Mouse (Mus musculus) embryonic facial prominence, embryonic 12.5 days (tissue): ENCODE data around the gene Ccdc170. TPM values are rescaled to one million over a fixed set of nuclear protein-coding genes. Genes with fewer than 3 reads are reported as not detected.
A peak's percentile ranks its signal among the peaks of the same experiment; 100 is the strongest.
"Not testable (repeated sequence)": the region's sequence is repeated elsewhere in the genome, so short reads cannot be mapped to it uniquely, and the experiment has no call there.

Source experiments
- ATAC-seq: fragments of 200-750 bp; cut with Nextera tagmentation; 2 replicates; pipeline ENCODE4 v1.8.0; 2017; ENCODE audit not compliant: insufficient number of reproducible peaks, insufficient read depth, low FRiP score, low TSS enrichment
- H3K27ac ChIP-seq: fragments of 300-500 bp; sonication (generic); 2 replicates; pipeline ENCODE4 v1.5.1; 2016; ENCODE audit warnings: mild to moderate bottlenecking
- H3K27me3 ChIP-seq: fragments of 300-500 bp; sonication (generic); 2 replicates; pipeline ENCODE4 v1.6.1; 2016; ENCODE audit warnings: mild to moderate bottlenecking, moderate library complexity
- H3K36me3 ChIP-seq: fragments of 300-500 bp; sonication (generic); 2 replicates; pipeline ENCODE4 v1.6.1; 2016; ENCODE audit warnings: mild to moderate bottlenecking
- H3K4me1 ChIP-seq: fragments of 300-500 bp; sonication (generic); 2 replicates; pipeline ENCODE4 v1.6.1; 2016
- H3K4me2 ChIP-seq: fragments of 300-500 bp; sonication (generic); replicated peaks from 2 replicates; pipeline ENCODE4 v1.6.1; 2016; ENCODE audit warnings: mild to moderate bottlenecking, moderate library complexity
- H3K4me3 ChIP-seq: fragments of 300-500 bp; sonication (generic); 2 replicates; pipeline ENCODE4 v1.5.1; 2016; ENCODE audit warnings: mild to moderate bottlenecking
- H3K9ac ChIP-seq: fragments of 300-500 bp; sonication (generic); 2 replicates; pipeline ENCODE4 v1.6.1; 2016; ENCODE audit warnings: mild to moderate bottlenecking, moderate library complexity
- H3K9me3 ChIP-seq: fragments of 300-500 bp; sonication (generic); 2 replicates; pipeline ENCODE4 v1.6.1; 2016; ENCODE audit warnings: mild to moderate bottlenecking, moderate library complexity
- WGBS: fragments of 180-500 bp; shearing (Covaris S2); methylation state at CpG from one replicate; pipeline ENCODE4 v1.1.7; 2016; 5-methylcytosine and 5-hydroxymethylcytosine counted together
- polyA plus RNA-seq: library from polyadenylated mRNA; unstranded; fragments of >200 nt; fragmentation: Nextera tagmentation; extraction: Ambion mirVana; gene quantifications from 2 replicates; pipeline ENCODE4 v1.2.1, GENCODE M21; 2016

The Ccdc170 gene
- 0.15 and 0.27 TPM in 2 replicates for polyA plus RNA-seq

- no peak within 1 kb of the TSS for H3K27ac ChIP-seq
- H3K4me2 ChIP-seq: no peak within 1 kb of the TSS
- H3K27me3 ChIP-seq: no peaks in the 10 kb centered on the region
- H3K9ac ChIP-seq: no peak within 1 kb of the TSS
- no peak for ATAC-seq
- 42% methylated on average over 11 of the region's 11 CpGs for WGBS
- no peaks in the 10 kb centered on the region for H3K4me1 ChIP-seq
- H3K4me3 ChIP-seq: no peak within 1 kb of the TSS
- no peaks in the 10 kb centered on the region for H3K36me3 ChIP-seq
- H3K9me3 ChIP-seq: no peaks in the 10 kb centered on the region
Observed at GRCm38 (mm10) chr10:4482355-4482754, at the start of gene Ccdc170. Gene Ccdc170 (plus strand): TSS chr10:4482502.

GRCm38 (mm10) chr10:4432996-4433755 is 49.1 kb upstream of the Ccdc170 start:
- Histone ChIP-seq H3K36me3 (peaks cover 12% of the 10 kb centered on the region; the same call in 1 of the 2 replicates), H3K9me3 (no peaks in the 10 kb centered on the region), H3K4me1 (peaks cover 8% of the 10 kb centered on the region; the same call in 1 of the 2 replicates), H3K4me2 (peak overlapping the region; percentile 60), H3K9ac (peak overlapping the region; percentile 61), H3K4me3 (peak overlapping the region; percentile 68), H3K27me3 (no peaks in the 10 kb centered on the region), H3K27ac (peak overlapping the region; percentile 85)
- no peak for ATAC-seq
- 10% methylated on average over 19 of the region's 19 CpGs for WGBS

GRCm38 (mm10) chr10:4433871-4434270 is 48.4 kb upstream of the Ccdc170 start:
- H3K4me2 ChIP-seq, ATAC-seq, H3K4me3 ChIP-seq: not testable (repeated sequence)

GRCm38 (mm10) chr10:4435416-4435815 is 46.9 kb upstream of the Ccdc170 start:
- Histone ChIP-seq H3K4me3 (no peak overlapping the region), H3K4me1 (peaks cover 8% of the 10 kb centered on the region; the same call in 1 of the 2 replicates), H3K9me3 (no peaks in the 10 kb centered on the region), H3K36me3 (peaks cover 28% of the 10 kb centered on the region), H3K4me2 (no peak overlapping the region), H3K27me3 (no peaks in the 10 kb centered on the region), H3K27ac (no peak overlapping the region), H3K9ac (no peak overlapping the region)
- ATAC-seq: no peak
- 87% methylated on average over 3 of the region's 3 CpGs for WGBS

More at GRCm38 (mm10) chr10:4433871-4434270, 48.4 kb upstream of the Ccdc170 start:
- H3K9me3 ChIP-seq, H3K4me1 ChIP-seq, H3K9ac ChIP-seq, H3K27ac ChIP-seq, H3K27me3 ChIP-seq: not testable (repeated sequence)
- peaks cover 15% of the 10 kb centered on the region; the same call in 1 of the 2 replicates for H3K36me3 ChIP-seq
- 81% methylated on average over 2 of the region's 2 CpGs for WGBS

- H3K9ac ChIP-seq: no peak overlapping the region
- no peak overlapping the region for H3K4me2 ChIP-seq
- no peaks in the 10 kb centered on the region for H3K9me3 ChIP-seq
- 81% methylated on average over 4 of the region's 4 CpGs for WGBS
- no peak for ATAC-seq
- H3K36me3 ChIP-seq: peaks cover 34% of the 10 kb centered on the region
- no peak overlapping the region for H3K4me3 ChIP-seq
- H3K27ac ChIP-seq: no peak overlapping the region
- no peaks in the 10 kb centered on the region for H3K4me1 ChIP-seq
- H3K27me3 ChIP-seq: no peaks in the 10 kb centered on the region
Observed at GRCm38 (mm10) chr10:4456409-4456808, 25.9 kb upstream of the Ccdc170 start.

- Histone ChIP-seq H3K9me3 (no peaks in the 10 kb centered on the region), H3K4me2 (no peak overlapping the region), H3K27ac (no peak overlapping the region), H3K27me3 (no peaks in the 10 kb centered on the region), H3K4me1 (peaks cover 3% of the 10 kb centered on the region; the same call in 1 of the 2 replicates), H3K4me3 (no peak overlapping the region), H3K9ac (no peak overlapping the region), H3K36me3 (peaks cover 3% of the 10 kb centered on the region; the same call in 1 of the 2 replicates)
- ATAC-seq: no peak
- 96% methylated on average over 2 of the region's 2 CpGs for WGBS
Observed at GRCm38 (mm10) chr10:4460201-4460600, 22.1 kb upstream of the Ccdc170 start.

GRCm38 (mm10) chr10:4465799-4466198 is 16.5 kb upstream of the Ccdc170 start:
- Histone ChIP-seq H3K9ac (no peak overlapping the region), H3K9me3 (no peaks in the 10 kb centered on the region)
- 71% methylated on average over 7 of the region's 7 CpGs for WGBS

GRCm38 (mm10) chr10:4469406-4469805 is 12.9 kb upstream of the Ccdc170 start:
- H3K27me3 ChIP-seq: no peaks in the 10 kb centered on the region
- peaks cover 2% of the 10 kb centered on the region; the same call in 1 of the 2 replicates for H3K4me1 ChIP-seq
- H3K36me3 ChIP-seq: no peaks in the 10 kb centered on the region
- 86% methylated on average over 3 of the region's 3 CpGs for WGBS
- H3K27ac ChIP-seq: no peak overlapping the region
- H3K9me3 ChIP-seq: no peaks in the 10 kb centered on the region
- H3K9ac ChIP-seq: no peak overlapping the region
- no peak overlapping the region for H3K4me3 ChIP-seq
- no peak for ATAC-seq
- no peak overlapping the region for H3K4me2 ChIP-seq

More at GRCm38 (mm10) chr10:4465799-4466198, 16.5 kb upstream of the Ccdc170 start:
- H3K27ac ChIP-seq: no peak overlapping the region
- no peaks in the 10 kb centered on the region for H3K36me3 ChIP-seq
- no peak overlapping the region for H3K4me3 ChIP-seq
- no peaks in the 10 kb centered on the region for H3K27me3 ChIP-seq
- no peak overlapping the region for H3K4me2 ChIP-seq
- peaks cover 3% of the 10 kb centered on the region; the same call in 1 of the 2 replicates for H3K4me1 ChIP-seq
- ATAC-seq: no peak

GRCm38 (mm10) chr10:4473591-4473993 is 8.7 kb upstream of the Ccdc170 start:
- Histone ChIP-seq H3K4me3 (no peak overlapping the region), H3K4me2 (no peak overlapping the region), H3K27me3 (no peaks in the 10 kb centered on the region), H3K9ac (no peak overlapping the region), H3K36me3 (no peaks in the 10 kb centered on the region), H3K9me3 (no peaks in the 10 kb centered on the region), H3K4me1 (no peaks in the 10 kb centered on the region), H3K27ac (no peak overlapping the region)
- WGBS: 82% methylated on average over 11 of the region's 11 CpGs
- no peak for ATAC-seq

- 80% methylated on average over 3 of the region's 3 CpGs for WGBS
- ATAC-seq: no peak
Observed at GRCm38 (mm10) chr10:4475431-4475830, 6.9 kb upstream of the Ccdc170 start.

GRCm38 (mm10) chr10:4476604-4477003 is 5.7 kb upstream of the Ccdc170 start:
- Histone ChIP-seq H3K4me1 (no peaks in the 10 kb centered on the region), H3K27me3 (no peaks in the 10 kb centered on the region), H3K4me2 (no peak overlapping the region), H3K4me3 (no peak overlapping the region), H3K36me3 (no peaks in the 10 kb centered on the region), H3K27ac (no peak overlapping the region), H3K9ac (no peak overlapping the region), H3K9me3 (no peaks in the 10 kb centered on the region)
- no peak for ATAC-seq
- WGBS: 89% methylated on average over 5 of the region's 5 CpGs

More at GRCm38 (mm10) chr10:4475431-4475830, 6.9 kb upstream of the Ccdc170 start:
- H3K36me3 ChIP-seq: no peaks in the 10 kb centered on the region
- no peak overlapping the region for H3K27ac ChIP-seq
- H3K4me2 ChIP-seq: no peak overlapping the region
- no peaks in the 10 kb centered on the region for H3K4me1 ChIP-seq
- no peaks in the 10 kb centered on the region for H3K9me3 ChIP-seq
- no peaks in the 10 kb centered on the region for H3K27me3 ChIP-seq
- no peak overlapping the region for H3K4me3 ChIP-seq
- H3K9ac ChIP-seq: no peak overlapping the region

- Histone ChIP-seq H3K36me3 (no peaks in the 10 kb centered on the region), H3K4me2 (no peak overlapping the region), H3K27ac (no peak overlapping the region), H3K4me3 (no peak overlapping the region), H3K9ac (no peak overlapping the region), H3K4me1 (no peaks in the 10 kb centered on the region), H3K27me3 (no peaks in the 10 kb centered on the region), H3K9me3 (no peaks in the 10 kb centered on the region)
- no peak for ATAC-seq
- WGBS: 83% methylated on average over 3 of the region's 3 CpGs
Observed at GRCm38 (mm10) chr10:4480929-4481328, 1.4 kb upstream of the Ccdc170 start.
